Mouse (Mus musculus) megakaryocyte, embryonic 14.5 days (primary cell): ENCODE measurements around the gene Arfip2. TPM values are rescaled to one million over a fixed set of nuclear protein-coding genes. Genes with fewer than 3 reads are reported as not detected.
A peak's percentile ranks its signal among the peaks of the same experiment; 100 is the strongest.

Experiments used
- H3K27me3 ChIP-seq: replicated peaks from 2 replicates; pipeline ENCODE3; 2012; ENCODE audit warnings: inconsistent platforms
- H3K36me3 ChIP-seq: replicated peaks from 2 replicates; pipeline ENCODE3; 2012; ENCODE audit warnings: low read length, inconsistent platforms, mixed read lengths
- H3K4me1 ChIP-seq: 2 replicates; pipeline ENCODE4 v1.6.1; 2012; ENCODE audit warnings: inconsistent platforms
- H3K4me3 ChIP-seq: replicated peaks from 2 replicates; pipeline ENCODE3; 2012; ENCODE audit warnings: moderate library complexity, mild to moderate bottlenecking, inconsistent platforms
- H3K9me3 ChIP-seq: 2 replicates; pipeline ENCODE4 v1.6.1; 2012; ENCODE audit warnings: inconsistent platforms
- FLI1 ChIP-seq: IDR thresholded peaks from 2 replicates; pipeline ENCODE4 v1.6.1; 2012; ENCODE audit warnings: low read length, inconsistent platforms, mixed read lengths
- GATA1 ChIP-seq: IDR thresholded peaks from 3 replicates; pipeline ENCODE4 v1.6.1; 2012; ENCODE audit warnings: mixed read lengths, low read length, inconsistent platforms, borderline replicate concordance
- polyA plus RNA-seq: library from polyadenylated mRNA; stranded (reverse); fragments of >175 nt; gene quantifications from 2 replicates; pipeline ENCODE4 v1.2.3, GENCODE M21; 2012; ENCODE audit warnings: low replicate concordance; ENCODE audit not compliant: insufficient read depth

Arfip2 gene
- polyA plus RNA-seq = 18.8 and 50.9 TPM in 2 replicates

- TF ChIP-seq GATA1 (no peak), FLI1 (no peak; the same call in 1 of the 2 replicates)
- H3K36me3 ChIP-seq = peaks cover 67% of the 10 kb centered on the region
These were observed at the start of gene Arfip2, which contains the start of gene Gm45799 for GRCm38 (mm10) chr7:105640233-105640893. Arfip2 (minus strand) TSS chr7:105640416. Gm45799 (plus strand) TSS chr7:105640552.

GRCm38 (mm10) chr7:105685541-105686197 lies 45.5 kb upstream of the Arfip2 start:
- no peaks in the 10 kb centered on the region for H3K4me1 ChIP-seq
- TF ChIP-seq GATA1 (no peak), FLI1 (no peak)
- H3K9me3 ChIP-seq = no peaks in the 10 kb centered on the region
- H3K4me3 ChIP-seq = no peak overlapping the region
- H3K36me3 ChIP-seq = no peaks in the 10 kb centered on the region
- H3K27me3 ChIP-seq = peaks cover 27% of the 10 kb centered on the region

More at GRCm38 (mm10) chr7:105640233-105640893, at the start of gene Arfip2, which contains the start of gene Gm45799:
- Histone ChIP-seq H3K4me3 (peak within 1 kb of the TSS; percentile 99), H3K9me3 (no peaks in the 10 kb centered on the region), H3K27me3 (no peaks in the 10 kb centered on the region), H3K4me1 (peaks cover 56% of the 10 kb centered on the region)

- no peaks in the 10 kb centered on the region for H3K27me3 ChIP-seq
- H3K9me3 ChIP-seq = no peaks in the 10 kb centered on the region
- peaks cover 28% of the 10 kb centered on the region for H3K36me3 ChIP-seq
- TF ChIP-seq FLI1 = no peak
- no peak for TF ChIP-seq GATA1
- H3K4me3 ChIP-seq = peak within 1 kb of the TSS; percentile 92
- peaks cover 15% of the 10 kb centered on the region for H3K4me1 ChIP-seq
These were observed 10.6 kb upstream of the Arfip2 start, which contains the start of gene Dnhd1 for GRCm38 (mm10) chr7:105650639-105651435. Dnhd1 (plus strand) TSS chr7:105650827.

GRCm38 (mm10) chr7:105641936-105642335 lies 1.7 kb upstream of the Arfip2 start:
- H3K4me3 ChIP-seq = peak overlapping the region; percentile 99
- no peaks in the 10 kb centered on the region for H3K27me3 ChIP-seq
- peaks cover 56% of the 10 kb centered on the region for H3K4me1 ChIP-seq
- no peak for TF ChIP-seq GATA1
- no peak for TF ChIP-seq FLI1
- peaks cover 64% of the 10 kb centered on the region for H3K36me3 ChIP-seq
- no peaks in the 10 kb centered on the region for H3K9me3 ChIP-seq

GRCm38 (mm10) chr7:105640894-105641255 lies 659 bp upstream of the Arfip2 start:
- Histone ChIP-seq H3K27me3 (no peaks in the 10 kb centered on the region), H3K9me3 (no peaks in the 10 kb centered on the region), H3K4me3 (peak overlapping the region; percentile 99), H3K36me3 (peaks cover 67% of the 10 kb centered on the region), H3K4me1 (peaks cover 56% of the 10 kb centered on the region)
- TF ChIP-seq GATA1 (no peak), FLI1 (no peak)

- no peaks in the 10 kb centered on the region for H3K9me3 ChIP-seq
- H3K36me3 ChIP-seq = peaks cover 64% of the 10 kb centered on the region
- H3K4me3 ChIP-seq = peak within 1 kb of the TSS; percentile 99
- H3K27me3 ChIP-seq = no peaks in the 10 kb centered on the region
- no peak for TF ChIP-seq GATA1
- TF ChIP-seq FLI1 = no peak; the same call in 1 of the 2 replicates
- peaks cover 57% of the 10 kb centered on the region for H3K4me1 ChIP-seq
These were observed 460 bp downstream of the Arfip2 start, which contains the start of gene Timm10b for GRCm38 (mm10) chr7:105639756-105640155. Timm10b (plus strand) TSS chr7:105640056.

- Histone ChIP-seq H3K36me3 (peaks cover 59% of the 10 kb centered on the region), H3K27me3 (no peaks in the 10 kb centered on the region), H3K9me3 (no peaks in the 10 kb centered on the region), H3K4me1 (peaks cover 60% of the 10 kb centered on the region), H3K4me3 (peak overlapping the region; percentile 99)
- TF ChIP-seq FLI1 (no peak), GATA1 (no peak)
These were observed 912 bp downstream of the Arfip2 start for GRCm38 (mm10) chr7:105639304-105639703.

- peaks cover 60% of the 10 kb centered on the region for H3K4me1 ChIP-seq
- peaks cover 54% of the 10 kb centered on the region for H3K36me3 ChIP-seq
These were observed 1.4 kb downstream of the Arfip2 start for GRCm38 (mm10) chr7:105638776-105639175.

GRCm38 (mm10) chr7:105635726-105636125 lies 4.5 kb downstream of the Arfip2 start:
- TF ChIP-seq FLI1 = no peak
- TF ChIP-seq GATA1 = no peak
- peaks cover 16% of the 10 kb centered on the region for H3K27me3 ChIP-seq
- peaks cover 46% of the 10 kb centered on the region for H3K4me1 ChIP-seq
- H3K4me3 ChIP-seq = no peak overlapping the region
- H3K36me3 ChIP-seq = peaks cover 39% of the 10 kb centered on the region
- H3K9me3 ChIP-seq = no peaks in the 10 kb centered on the region

More at GRCm38 (mm10) chr7:105638776-105639175, 1.4 kb downstream of the Arfip2 start:
- H3K27me3 ChIP-seq = no peaks in the 10 kb centered on the region
- H3K4me3 ChIP-seq = no peak overlapping the region
- H3K9me3 ChIP-seq = no peaks in the 10 kb centered on the region
- TF ChIP-seq FLI1 (no peak), GATA1 (no peak)
